ENCODE assay signal across 8 mouse cellular contexts in the genomic region with DNA sequence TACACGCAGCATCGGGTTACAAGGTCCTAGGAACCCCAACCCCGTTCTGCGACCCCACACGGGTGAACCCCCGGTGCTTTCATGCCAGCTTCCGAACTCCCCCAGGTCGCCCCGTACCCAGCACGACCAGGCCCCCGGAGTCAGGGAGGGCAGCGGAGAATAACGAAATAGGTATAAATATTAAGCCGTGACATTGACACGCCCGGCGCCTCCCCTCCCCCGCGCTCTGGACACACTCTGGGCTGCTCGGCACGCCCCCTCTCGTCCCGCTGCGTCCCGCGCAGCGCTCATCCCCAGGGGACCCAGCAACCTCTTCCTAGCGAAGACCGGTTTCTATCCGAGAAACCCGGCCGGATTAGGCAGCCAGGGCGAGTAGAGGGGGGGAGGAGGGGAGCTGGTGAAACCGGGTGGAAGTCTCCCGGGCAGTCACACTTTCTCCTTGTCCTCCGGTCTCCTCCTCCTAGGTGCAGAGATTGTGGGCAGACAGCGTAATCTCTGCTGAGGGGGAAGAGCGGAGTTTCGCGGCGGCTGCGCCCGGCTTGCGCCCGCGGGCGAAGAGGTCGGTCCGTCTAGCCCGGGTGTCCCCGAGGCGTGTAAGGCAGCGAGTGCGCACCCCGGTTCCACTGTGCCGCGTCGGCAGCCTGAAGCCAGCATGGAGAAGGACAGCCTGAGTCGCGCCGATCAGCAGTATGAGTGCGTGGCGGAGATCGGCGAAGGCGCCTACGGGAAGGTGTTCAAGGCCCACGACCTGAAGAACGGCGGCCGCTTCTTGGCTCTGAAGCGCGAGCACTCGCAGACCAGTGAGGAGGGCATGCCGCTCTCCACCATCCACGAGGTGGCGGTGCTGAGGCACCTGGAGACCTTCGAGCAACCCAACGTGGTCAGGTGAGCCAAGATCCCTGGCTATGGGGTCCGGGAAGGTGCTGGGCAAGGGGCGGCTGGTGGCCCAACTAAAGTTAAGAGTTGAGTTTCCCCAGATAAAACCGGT.
A peak's percentile ranks its signal among the peaks of the same experiment; 100 is the strongest.
DNase-seq lines count a peak whose midpoint lies in the region; ATAC-seq lines count a peak whose summit lies in the region.

No protein-coding gene starts in this region.

- peak; percentile 5 for DNase-seq in 3134 (ENCODE audit: extremely low read depth, insufficient read length, low spot score)
- peak; percentile 54 for DNase-seq in Muller cell, postnatal 12 days (ENCODE audit: inconsistent ontology term)
- DNase-seq in embryo, embryonic 10.5 days (ENCODE audit: low spot score): peak; percentile 71
- peak; percentile 2 to 4 for DNase-seq in left cerebral cortex, postnatal 25 days (ENCODE audit: low spot score in 2 of 2)
- DNase-seq in right cerebral cortex, postnatal 4 days: peak; percentile 7
- no peak for DNase-seq in layer of hippocampus, adult 9-11 months

- intact Hi-C loops in left cerebral cortex, postnatal 25 days (cut with DNase I): no loop called here

- ATAC-seq in hematopoietic stem cell, adult 5-6 weeks (replicated peaks in 1 of 2; ENCODE audit: insufficient read depth in 1 of 2, low FRiP score in 2 of 2, low TSS enrichment in 1 of 2, low read depth in 1 of 2, poor library complexity in 2 of 2, severe bottlenecking in 2 of 2): peak; percentile 69 to 70
- ATAC-seq in megakaryocyte, adult 5-6 weeks (ENCODE audit: poor library complexity, severe bottlenecking): peak; percentile 30; the same call in 1 of the 2 replicates
